Mouse (Mus musculus): ENCODE results near the gene Maml3.

GRCm38 (mm10) chr3:51915415-51915814 lies 189.5 kb downstream of the Maml3 start:
- TF ChIP-seq POLR2A (IDR thresholded peaks at IDR 0.05; ENCODE audit: low read depth, low read length): no peak
- TF ChIP-seq EP300 (IDR thresholded peaks at IDR 0.05; ENCODE audit: low read length): no peak
- TF ChIP-seq ETS1 (conservative IDR thresholded peaks at IDR 0.05; ENCODE audit: low read depth, low read length): no peak
- TF ChIP-seq CTCF (conservative IDR thresholded peaks at IDR 0.05 in 1 of 2, IDR thresholded peaks at IDR 0.05 in 1 of 2; ENCODE audit: low read depth in 2 of 2, low read length in 2 of 2): no peak
- no peak for TF ChIP-seq MEF2A (IDR thresholded peaks at IDR 0.05; ENCODE audit: borderline replicate concordance, low read depth, low read length)
- no peak for TF ChIP-seq RCOR1 (conservative IDR thresholded peaks at IDR 0.05; ENCODE audit: low read depth, low read length)
- no peak for TF ChIP-seq KAT2A (IDR thresholded peaks at IDR 0.05; ENCODE audit: insufficient replicate concordance, low read length)
- no peak for TF ChIP-seq HCFC1 (IDR thresholded peaks at IDR 0.05; ENCODE audit: low read depth, low read length)
- no peak for TF ChIP-seq USF2 (conservative IDR thresholded peaks at IDR 0.05; ENCODE audit: low read depth, low read length)
- no peak for TF ChIP-seq MAFK (IDR thresholded peaks at IDR 0.05; ENCODE audit: insufficient replicate concordance, low read length)
- TF ChIP-seq MAX (IDR thresholded peaks at IDR 0.05; ENCODE audit: low read length): no peak

All from CH12.LX (cell line).